Mouse (Mus musculus): ENCODE measurements around the gene Rassf6. TPM values are rescaled to one million over a fixed set of nuclear protein-coding genes. Genes with fewer than 3 reads are reported as not detected.
"Not testable (repeated sequence)": the region's sequence is repeated elsewhere in the genome, so short reads cannot be mapped to it uniquely, and the experiment has no call there.

The Rassf6 gene
- total RNA-seq, 2 experiments from 2014 or later: not detected

- intact Hi-C loops (cut with DNase I): no loop called here
- no peak for DNase-seq (ENCODE audit: low spot score)
Observed at GRCm38 (mm10) chr5:90628011-90628410, 12.4 kb downstream of the Rassf6 start.

GRCm38 (mm10) chr5:90627423-90627822, 13.0 kb downstream of the Rassf6 start:
- intact Hi-C loops (cut with DNase I): no loop called here
- DNase-seq (ENCODE audit: low spot score): no peak

GRCm38 (mm10) chr5:90624708-90625425, 15.6 kb downstream of the Rassf6 start:
- intact Hi-C loops (cut with DNase I): no loop called here
- no peak for DNase-seq (ENCODE audit: low spot score)

- DNase-seq (ENCODE audit: low spot score): no peak
- intact Hi-C loops (cut with DNase I): no loop called here
Observed at GRCm38 (mm10) chr5:90623209-90623608, 17.2 kb downstream of the Rassf6 start.

- DNase-seq (ENCODE audit: low spot score): no peak
- intact Hi-C loops (cut with DNase I): no loop called here
Observed at GRCm38 (mm10) chr5:90621726-90622125, 18.7 kb downstream of the Rassf6 start.

GRCm38 (mm10) chr5:90621316-90621715, 19.1 kb downstream of the Rassf6 start:
- intact Hi-C loops (cut with DNase I): no loop called here
- no peak for DNase-seq (ENCODE audit: low spot score)

GRCm38 (mm10) chr5:90617859-90618258, 22.6 kb downstream of the Rassf6 start:
- DNase-seq (ENCODE audit: low spot score): no peak
- intact Hi-C loops (cut with DNase I): no loop called here

GRCm38 (mm10) chr5:90612751-90613150, 27.7 kb downstream of the Rassf6 start:
- DNase-seq (ENCODE audit: low spot score); intact Hi-C loops (cut with DNase I): not testable (repeated sequence)

GRCm38 (mm10) chr5:90611996-90612611, 28.4 kb downstream of the Rassf6 start:
- intact Hi-C loops (cut with DNase I): no loop called here
- no peak for DNase-seq (ENCODE audit: low spot score)

- intact Hi-C loops (cut with DNase I): no loop called here
Observed at GRCm38 (mm10) chr5:90611388-90611787, 29.1 kb downstream of the Rassf6 start.

GRCm38 (mm10) chr5:90608906-90609305, 31.6 kb downstream of the Rassf6 start:
- intact Hi-C loops (cut with DNase I): no loop called here
- DNase-seq (ENCODE audit: low spot score): no peak

More at GRCm38 (mm10) chr5:90611388-90611787, 29.1 kb downstream of the Rassf6 start:
- no peak for DNase-seq (ENCODE audit: low spot score)

- DNase-seq (ENCODE audit: low spot score): no peak
- intact Hi-C loops (cut with DNase I): no loop called here
Observed at GRCm38 (mm10) chr5:90603407-90603923, 37.0 kb downstream of the Rassf6 start.

GRCm38 (mm10) chr5:90601469-90601868, 39.0 kb downstream of the Rassf6 start:
- DNase-seq (ENCODE audit: low spot score): no peak
- intact Hi-C loops (cut with DNase I): no loop called here

GRCm38 (mm10) chr5:90596155-90596554, 44.3 kb downstream of the Rassf6 start:
- intact Hi-C loops (cut with DNase I): no loop called here
- DNase-seq (ENCODE audit: low spot score): no peak

- intact Hi-C loops (cut with DNase I): no loop called here
- no peak for DNase-seq (ENCODE audit: low spot score)
Observed at GRCm38 (mm10) chr5:90594945-90595344, 45.5 kb downstream of the Rassf6 start.

- no peak for DNase-seq (ENCODE audit: low spot score)
- intact Hi-C loops (cut with DNase I): no loop called here
Observed at GRCm38 (mm10) chr5:90591936-90592335, 48.5 kb downstream of the Rassf6 start.

- DNase-seq (ENCODE audit: low spot score): no peak
- intact Hi-C loops (cut with DNase I): no loop called here
Observed at GRCm38 (mm10) chr5:90590676-90591075, 49.8 kb downstream of the Rassf6 start.

GRCm38 (mm10) chr5:90588708-90589595, 51.5 kb downstream of the Rassf6 start:
- DNase-seq (ENCODE audit: low spot score): no peak
- intact Hi-C loops (cut with DNase I): loop anchor here (5.0 kb wide), 2 partner anchors 182 to 387 kb away; no protein-coding TSS in a partner anchor

GRCm38 (mm10) chr5:90588104-90588503, 52.4 kb downstream of the Rassf6 start:
- intact Hi-C loops (cut with DNase I): loop anchor here (5.0 kb wide), 2 partner anchors 181 to 386 kb away; no protein-coding TSS in a partner anchor

GRCm38 (mm10) chr5:90586511-90586910, 53.9 kb downstream of the Rassf6 start:
- DNase-seq (ENCODE audit: low spot score): no peak
- intact Hi-C loops (cut with DNase I): loop anchor here (5.0 kb wide), 2 partner anchors 179 to 384 kb away; no protein-coding TSS in a partner anchor

More at GRCm38 (mm10) chr5:90588104-90588503, 52.4 kb downstream of the Rassf6 start:
- no peak for DNase-seq (ENCODE audit: low spot score)
